Mouse (Mus musculus): ENCODE data around the gene Gp2. TPM values are rescaled to one million over a fixed set of nuclear protein-coding genes. Genes with fewer than 3 reads are reported as not detected.

The Gp2 gene
- not detected for total RNA-seq (2021)
- long read RNA-seq, experiment 1 = 0 reads
- long read RNA-seq, experiment 2 = 0 reads

GRCm38 (mm10) chr7:119459185-119459584 lies at the start of gene Gp2:
TSS of gene Gp2 (minus strand) at chr7:119459285.
- no peak for DNase-seq (ENCODE audit: low spot score in 2 of 2)

- DNase-seq (ENCODE audit: low spot score in 2 of 2) = no peak
These were observed 31.1 kb upstream of the Gp2 start for GRCm38 (mm10) chr7:119490041-119490780.

- peak; percentile 4 to 28 for DNase-seq (ENCODE audit: low spot score in 2 of 2)
These were observed 27.6 kb upstream of the Gp2 start for GRCm38 (mm10) chr7:119486683-119487082.

- no peak for DNase-seq (ENCODE audit: low spot score in 2 of 2)
These were observed 25.1 kb upstream of the Gp2 start for GRCm38 (mm10) chr7:119484154-119484553.

- DNase-seq (ENCODE audit: low spot score in 2 of 2) = no peak
These were observed 20.2 kb upstream of the Gp2 start, which contains the start of gene Umod for GRCm38 (mm10) chr7:119479256-119479655. TSS of gene Umod (minus strand) at chr7:119479282.

- DNase-seq (ENCODE audit: low spot score in 2 of 2) = no peak
These were observed 17.7 kb upstream of the Gp2 start for GRCm38 (mm10) chr7:119476500-119477389.

- no peak for DNase-seq (ENCODE audit: low spot score in 2 of 2)
These were observed 4.9 kb downstream of the Gp2 start for GRCm38 (mm10) chr7:119454192-119454591.

- peak; percentile 15 to 22 for DNase-seq (ENCODE audit: low spot score in 2 of 2)
These were observed 15.2 kb downstream of the Gp2 start for GRCm38 (mm10) chr7:119443849-119444248.

GRCm38 (mm10) chr7:119441938-119442337 lies 17.1 kb downstream of the Gp2 start:
- no peak for DNase-seq (ENCODE audit: low spot score in 2 of 2)

- DNase-seq (ENCODE audit: low spot score in 2 of 2) = peak; percentile 61 to 66
These were observed 31.9 kb downstream of the Gp2 start for GRCm38 (mm10) chr7:119427180-119427616.

- no peak for DNase-seq (ENCODE audit: low spot score in 2 of 2)
These were observed 38.4 kb downstream of the Gp2 start for GRCm38 (mm10) chr7:119420730-119421129.

- DNase-seq (ENCODE audit: low spot score in 2 of 2) = no peak
These were observed 40.6 kb downstream of the Gp2 start for GRCm38 (mm10) chr7:119418523-119418922.

- no peak for DNase-seq (ENCODE audit: low spot score in 2 of 2)
These were observed 64.9 kb downstream of the Gp2 start for GRCm38 (mm10) chr7:119394050-119394732.

Other genes with a start within 250 kb of the Gp2 start
- gene Umod, start 20.0 kb upstream of the Gp2 start, total RNA-seq (2021) = not detected
- 1 to 10 TPM in 1 of 2 experiments, under 1 TPM in 1; 0.73 to 1.5 TPM for gene Acsm5, start 60.2 kb upstream of the Gp2 start, total RNA-seq (2021)
- gene Pdilt, start 64.2 kb upstream of the Gp2 start, total RNA-seq (2021) = not detected
- gene Acsm2, start 95.1 kb upstream of the Gp2 start, total RNA-seq (2021) = not detected
- not detected for gene Acsm1, start 147.7 kb upstream of the Gp2 start, total RNA-seq (2021)
- gene Acsm4, start 230.7 kb upstream of the Gp2 start, total RNA-seq (2021) = not detected